Mouse (Mus musculus) kidney, adult 10 weeks (tissue): ENCODE results near the gene Klk1. TPM values are rescaled to one million over a fixed set of nuclear protein-coding genes. Genes with fewer than 3 reads are reported as not detected.

Source experiments
- polyA plus RNA-seq: library from polyadenylated mRNA; stranded (reverse); fragments of 350-450 nt; fragmentation: Illumina TruSeq; extraction: RNeasy Lipid Tissue Mini Kit (QIAGEN cat#74804); gene quantifications from one replicate; pipeline ENCODE4 v1.2.3, GENCODE M21; 2014; ENCODE audit warnings: low read depth, low replicate concordance

Klk1 gene
- 786 TPM for polyA plus RNA-seq

DNA sequence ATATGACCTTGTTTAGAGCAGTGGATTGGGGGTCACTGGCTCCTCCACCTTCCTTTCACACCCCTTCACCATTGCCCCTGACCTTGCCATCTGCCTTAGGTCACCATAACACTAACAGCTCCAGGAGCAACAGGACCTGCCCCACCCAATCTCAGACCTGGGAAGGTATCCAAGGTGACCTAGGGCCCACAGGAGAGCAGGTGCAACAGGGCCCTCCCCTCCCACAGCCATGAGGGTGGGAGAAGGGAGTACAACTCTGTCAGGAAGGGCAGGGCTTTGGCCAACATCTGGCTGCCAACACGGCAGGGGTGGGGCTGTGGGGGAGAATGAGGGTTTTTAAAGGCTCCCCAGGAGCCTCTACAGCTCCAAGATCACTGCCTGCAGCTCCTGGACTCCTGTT, at the start of gene Klk1:
Gene Klk1, plus strand, starts transcription at position 285 of the 400 bp plus-strand sequence.

GRCm38 (mm10) chr7:44187936-44188335, 37.2 kb upstream of the Klk1 start, which contains the start of gene Klk1b24:
TSS of gene Klk1b24 (plus strand) at chr7:44188236.

GRCm38 (mm10) chr7:44197891-44198290, 27.3 kb upstream of the Klk1 start, which contains the start of gene Klk1b3:
TSS of gene Klk1b3 (plus strand) at chr7:44198191.

DNA sequence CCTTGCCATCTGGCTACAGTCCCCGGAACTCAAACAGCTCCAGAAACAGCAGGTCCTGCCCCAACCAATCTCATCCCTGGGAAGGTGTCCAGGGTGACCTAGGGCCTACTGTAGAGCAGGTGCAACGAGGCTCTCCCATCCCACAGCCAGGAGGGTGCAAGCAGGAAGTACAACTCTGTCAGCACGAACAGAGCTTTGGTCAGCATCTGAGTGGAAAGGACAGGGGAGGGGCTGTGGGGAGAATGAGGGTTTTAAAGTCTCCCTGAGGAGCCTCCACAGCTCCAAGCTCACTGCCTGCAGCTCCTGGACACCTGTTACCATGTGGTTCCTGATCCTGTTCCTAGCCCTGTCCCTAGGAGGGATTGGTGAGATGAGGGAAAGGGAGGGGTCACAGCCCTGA, 18.0 kb upstream of the Klk1 start, which contains the start of gene Klk1b4:
Gene Klk1b4, plus strand, starts transcription at position 301 of the 400 bp plus-strand sequence.

GRCm38 (mm10) chr7:44215645-44216044, 9.5 kb upstream of the Klk1 start, which contains the start of gene Klk1b5:
TSS of gene Klk1b5 (plus strand) at chr7:44215945.

DNA sequence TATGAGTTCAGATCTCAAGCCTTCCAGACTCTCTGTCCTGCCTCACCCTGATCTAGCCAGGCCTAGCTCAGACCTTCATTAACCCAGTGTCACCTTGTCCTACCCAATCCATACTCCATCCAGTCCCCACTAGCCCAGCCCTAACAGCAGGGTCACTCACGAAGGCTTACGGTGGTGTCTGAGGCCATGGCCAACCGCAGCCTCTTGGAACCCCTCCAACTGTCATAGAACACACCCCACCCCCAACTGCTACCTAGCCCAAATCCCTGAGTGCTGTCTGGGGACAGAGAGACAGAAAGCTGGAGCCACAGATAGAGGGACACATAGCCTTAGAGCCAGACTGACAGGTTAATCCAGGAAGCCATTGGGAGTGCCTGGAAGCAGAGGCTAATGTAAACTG, 10.7 kb downstream of the Klk1 start, which contains the start of gene Gm36864:
Gene Gm36864, plus strand, starts transcription at position 269 of the 400 bp plus-strand sequence.

DNA sequence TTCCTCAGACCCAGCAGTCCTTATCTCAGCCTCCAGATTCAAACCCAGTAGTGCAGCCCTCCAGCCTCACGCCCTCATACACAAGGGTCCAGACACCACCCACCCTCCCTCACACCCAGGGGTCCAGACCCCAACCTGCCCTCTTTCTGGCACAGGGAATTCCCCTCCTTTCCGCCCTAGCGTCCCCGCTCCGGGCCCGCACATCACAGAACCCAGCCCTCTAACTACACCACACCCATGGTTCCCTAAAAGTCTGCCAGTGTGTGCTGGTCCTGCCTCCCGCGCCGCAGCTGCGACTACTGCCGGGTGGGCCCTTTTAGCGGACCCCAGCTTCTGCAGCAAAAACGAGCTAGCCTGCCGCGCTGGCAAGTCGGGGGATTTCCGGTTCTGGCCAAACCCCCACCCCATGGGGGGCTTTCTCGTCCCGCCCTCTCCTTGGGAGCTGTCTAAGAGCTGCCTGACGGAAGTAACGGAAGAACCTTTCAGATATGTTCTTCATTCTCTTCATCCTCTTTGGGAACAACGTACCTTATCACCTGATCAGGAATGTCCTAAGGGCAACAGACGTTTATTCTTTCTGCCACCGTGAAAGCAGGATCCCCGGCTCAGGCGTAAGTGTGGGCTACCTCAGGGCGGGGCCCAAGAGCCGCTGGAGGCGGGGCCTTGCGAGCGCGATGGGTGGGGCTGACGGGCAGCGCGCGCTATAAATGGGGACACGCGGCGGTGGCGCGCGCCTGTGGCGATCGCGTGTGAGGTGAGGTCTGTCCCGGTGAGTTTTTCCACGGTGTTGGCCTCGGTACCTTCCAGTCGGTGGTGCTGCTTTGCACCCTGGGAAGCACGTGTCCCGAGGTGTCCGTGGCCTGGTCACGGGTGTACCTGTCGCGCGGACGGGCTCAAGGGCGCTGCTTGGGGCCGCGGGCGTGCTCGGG, 21.2 kb downstream of the Klk1 start, which contains the start of the genes 1700028J19Rik and 2410002F23Rik:
Gene 1700028J19Rik, minus strand, starts transcription at position 641 of the 929 bp plus-strand sequence.
Gene 2410002F23Rik, plus strand, starts transcription at position 668 of the 929 bp plus-strand sequence.

DNA sequence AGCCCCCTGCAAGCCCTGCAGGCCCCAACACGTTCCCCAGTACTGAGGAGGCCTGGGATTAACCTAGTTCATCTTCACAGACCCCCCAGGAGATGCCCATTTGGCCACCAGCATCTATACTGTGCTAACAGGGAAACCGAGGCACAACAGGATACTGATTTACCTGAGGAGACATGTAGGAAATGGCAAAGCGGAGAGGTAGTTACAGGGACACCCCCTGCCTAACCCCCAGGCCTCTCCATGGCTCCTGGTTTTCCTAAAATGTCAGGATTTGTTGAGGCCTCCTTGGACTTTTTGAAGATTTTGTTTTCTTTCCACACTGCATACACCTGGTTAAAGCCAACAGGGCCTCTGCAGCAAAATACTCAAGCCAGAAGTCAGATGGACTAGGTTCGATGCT, 32.1 kb downstream of the Klk1 start, which contains the start of gene Acp4:
Gene Acp4, minus strand, starts transcription at position 101 of the 400 bp plus-strand sequence.

GRCm38 (mm10) chr7:44261147-44261546, 36.0 kb downstream of the Klk1 start, which contains the start of gene Gm15517:
TSS of gene Gm15517 (plus strand) at chr7:44261447.

Other genes starting within 250 kb of the Klk1 start
- 0.97 TPM for gene Klk1b9, start 249.3 kb upstream of the Klk1 start, polyA plus RNA-seq
- not detected for gene Klk1b11, start 229.5 kb upstream of the Klk1 start, polyA plus RNA-seq
- gene Klk1b26, start 213.2 kb upstream of the Klk1 start, polyA plus RNA-seq, result not detected
- gene Klk1b27, start 173.1 kb upstream of the Klk1 start, polyA plus RNA-seq, result 0.93 TPM
- gene Klk1b21, start 123.0 kb upstream of the Klk1 start, polyA plus RNA-seq, result not detected
- gene Klk1b22, start 112.7 kb upstream of the Klk1 start, polyA plus RNA-seq, result 1.8 TPM
- gene Klk1b16, start 88.6 kb upstream of the Klk1 start, polyA plus RNA-seq, result not detected
- gene Klk1b24, start 37.1 kb upstream of the Klk1 start, polyA plus RNA-seq, result 0.77 TPM
- gene Klk1b3, start 27.2 kb upstream of the Klk1 start, polyA plus RNA-seq, result 0.93 TPM
- gene Klk1b4, start 17.9 kb upstream of the Klk1 start, polyA plus RNA-seq, result not detected
- 1.9 TPM for gene Klk1b5, start 9.4 kb upstream of the Klk1 start, polyA plus RNA-seq
- gene Gm36864, start 10.8 kb downstream of the Klk1 start, polyA plus RNA-seq, result not detected
- 1.6 TPM for gene 1700028J19Rik, start 21.3 kb downstream of the Klk1 start, polyA plus RNA-seq
- 13.6 TPM for gene 2410002F23Rik, start 21.4 kb downstream of the Klk1 start, polyA plus RNA-seq
- not detected for gene Acp4, start 32.0 kb downstream of the Klk1 start, polyA plus RNA-seq
- gene Gm15517, start 36.1 kb downstream of the Klk1 start, polyA plus RNA-seq, result not detected
- gene Clec11a, start 81.5 kb downstream of the Klk1 start, polyA plus RNA-seq, result 1.8 TPM
- not detected for gene Shank1, start 84.9 kb downstream of the Klk1 start, polyA plus RNA-seq
- not detected for gene Syt3, start 158.7 kb downstream of the Klk1 start, polyA plus RNA-seq
- gene 1700008O03Rik, start 160.5 kb downstream of the Klk1 start, polyA plus RNA-seq, result not detected
- gene Lrrc4b, start 203.7 kb downstream of the Klk1 start, polyA plus RNA-seq, result not detected
- 1.7 TPM for gene Aspdh, start 240.0 kb downstream of the Klk1 start, polyA plus RNA-seq
- 1.0 TPM for gene Josd2, start 242.6 kb downstream of the Klk1 start, polyA plus RNA-seq